Comparison of ENCODE assay signal across 8 mouse cellular contexts in genomic region chr15:79377681-79378080, GRCm38 (mm10). TPM values are rescaled to one million over a fixed set of nuclear protein-coding genes. Genes with fewer than 3 reads are reported as not detected.
A peak's percentile ranks its signal among the peaks of the same experiment; 100 is the strongest.
DNase-seq lines count a peak whose midpoint lies in the region; ATAC-seq and TF ChIP-seq lines count a peak whose summit lies in the region.

No protein-coding gene starts in this region.

- intact Hi-C loops in left cerebral cortex, postnatal 36 days (cut with DNase I): no loop called here
- intact Hi-C loops in heart, postnatal 14 days (cut with DNase I): loop anchor here (2.0 kb wide), 1 partner anchor 89 kb away; no protein-coding TSS in a partner anchor

- peaks cover 12% of the 10 kb centered on the region for H3K4me1 ChIP-seq in cortical plate, adult 2 months (ENCODE audit: control insufficient read depth, insufficient read depth, low read length)

- ATAC-seq in activated CD4-positive, CD25-positive, alpha-beta regulatory T cell, adult 4 months: no peak

- peak; percentile 47 for DNase-seq in left cerebral cortex, adult 11 months (ENCODE audit: low spot score)
- DNase-seq in left cerebral cortex, postnatal 36 days (ENCODE audit: low spot score in 2 of 2): no peak
- peak; percentile 83 to 87 for DNase-seq in heart, postnatal 14 days
- peak; percentile 94 for DNase-seq in lung, postnatal 10 days
- DNase-seq in cerebellum, postnatal 4 days (ENCODE audit: low spot score in 2 of 2): no peak
- DNase-seq in thymus, postnatal 25 days: no peak

- H3K27ac ChIP-seq in cortical plate, adult 2 months (ENCODE audit: insufficient read depth, low read length): 0 out of 2 replicates have a peak overlapping the region, but pooled peaks have one; percentile 4

- H3K4me3 ChIP-seq in cortical plate, adult 2 months (ENCODE audit: insufficient read depth, low read length): no peak overlapping the region

- peak; percentile 52 for TF ChIP-seq CTCF in cortical plate, adult 2 months (IDR thresholded peaks at IDR 0.05; ENCODE audit: extremely low read depth, insufficient read depth, low read length)

- no peak for TF ChIP-seq POLR2A in cortical plate, adult 2 months (IDR thresholded peaks at IDR 0.05; ENCODE audit: extremely low read depth, insufficient read depth, low read length)

RNA-seq across cellular contexts. Expression of gene Tmem184b, which starts 25.7 kb away (rescaled TPM):
- total RNA-seq in left cerebral cortex, postnatal 36 days (2021): 10 to 100 TPM; 67.6 to 73.5 TPM
- polyA plus RNA-seq in cortical plate, adult 2 months (2012; rRNA removed): 69.6 and 75.6 TPM in 2 replicates
- total RNA-seq in heart, postnatal 14 days (2021): 10 to 100 TPM; 52.8 to 55.6 TPM
- polyA plus RNA-seq in activated CD4-positive, CD25-positive, alpha-beta regulatory T cell, adult 4 months (2017; shearing (Covaris generic)): 10 to 100 TPM in 1 of 2 experiments, 1 to 10 TPM in 1; 9.3 to 18.1 TPM

RNA-seq across cellular contexts. Expression of gene Maff, which starts 31.3 kb away (rescaled TPM):
- total RNA-seq in left cerebral cortex, postnatal 36 days (2021): 1 to 10 TPM; 1.6 to 2.0 TPM
- 0.71 and 0.78 TPM in 2 replicates for polyA plus RNA-seq in cortical plate, adult 2 months (2012; rRNA removed)
- total RNA-seq in heart, postnatal 14 days (2021): 1 to 10 TPM; 6.2 to 6.9 TPM
- 1 to 10 TPM; 1.9 to 3.7 TPM for polyA plus RNA-seq in activated CD4-positive, CD25-positive, alpha-beta regulatory T cell, adult 4 months (2017; shearing (Covaris generic))

RNA-seq across cellular contexts. Expression of gene Pla2g6, which starts 49.5 kb away (rescaled TPM):
- 10 to 100 TPM; 21.7 to 25.9 TPM for total RNA-seq in left cerebral cortex, postnatal 36 days (2021)
- polyA plus RNA-seq in cortical plate, adult 2 months (2012; rRNA removed): 27.4 and 28.9 TPM in 2 replicates
- 10 to 100 TPM; 10.4 to 10.6 TPM for total RNA-seq in heart, postnatal 14 days (2021)
- 10 to 100 TPM; 10.3 to 12.3 TPM for polyA plus RNA-seq in activated CD4-positive, CD25-positive, alpha-beta regulatory T cell, adult 4 months (2017; shearing (Covaris generic))

Comparison
In these comparisons a context has a peak if more than half of its experiments do, and no peak if none do; other contexts are left out.
1. DNase-seq: peak in left cerebral cortex, adult 11 months (single experiment), heart, postnatal 14 days (2 of 2) and lung, postnatal 10 days (single experiment); none in left cerebral cortex, postnatal 36 days (0 of 2), cerebellum, postnatal 4 days (0 of 2) and thymus, postnatal 25 days (single experiment).